Mouse (Mus musculus) cerebellum, adult 2 months (tissue): ENCODE measurements around the gene Eif4e3.

Experiments used
- CTCF ChIP-seq: fragments of 200-500 bp; IDR thresholded peaks from 2 replicates; pipeline ENCODE4 v1.5.1; 2011; ENCODE audit warnings: low read depth, mild to moderate bottlenecking, control low read depth, low read length, moderate library complexity, borderline replicate concordance; ENCODE audit not compliant: insufficient read depth
- POLR2A ChIP-seq: fragments of 200-500 bp; IDR thresholded peaks from 2 replicates; pipeline ENCODE4 v1.6.1; 2011; ENCODE audit warnings: low read length, control low read depth, borderline replicate concordance; ENCODE audit not compliant: insufficient read depth

DNA sequence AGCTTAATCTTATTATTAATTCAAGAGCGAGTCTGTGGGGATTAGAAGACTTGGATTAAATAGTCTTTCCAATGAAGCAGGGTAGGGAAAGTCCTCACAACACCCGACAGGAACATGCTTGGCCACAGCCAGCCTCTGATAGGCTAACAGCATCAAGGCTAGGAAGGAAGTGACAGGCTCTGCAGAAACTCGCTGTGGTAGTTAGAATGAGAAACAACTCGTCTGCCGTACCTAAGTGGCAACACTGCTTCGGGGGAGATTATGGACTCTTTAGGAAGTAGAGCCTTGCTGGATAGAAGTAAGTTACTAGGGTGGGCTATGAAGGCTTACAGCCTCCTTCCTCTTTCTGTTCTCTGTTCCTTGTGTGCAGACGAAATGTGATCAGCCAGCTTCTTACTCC, 11.1 kb downstream of the Eif4e3 start:
- TF ChIP-seq CTCF = no peak
- TF ChIP-seq POLR2A = no peak
